Mouse (Mus musculus) adrenal gland, postnatal 10 days (tissue): Measurements from ENCODE around the gene Arhgap45. TPM values are rescaled to one million over a fixed set of nuclear protein-coding genes. Genes with fewer than 3 reads are reported as not detected.

ENCODE experiments used
- total RNA-seq, 2 experiments: library from RNA; stranded (reverse); gene quantifications; 2 replicates each; pipeline ENCODE4 v1.2.3; 2021

The Arhgap45 gene
- total RNA-seq, 2 experiments from 2014 or later, result 11.9 to 12.7 TPM

Other genes starting within 250 kb of the Arhgap45 start
- 10 to 100 TPM; 50.8 to 55.1 TPM for gene Rnf126, start 249.7 kb upstream of the Arhgap45 start, total RNA-seq
- 1 to 10 TPM; 5.5 to 5.7 TPM for gene Fstl3, start 239.4 kb upstream of the Arhgap45 start, total RNA-seq
- gene Prss57, start 225.7 kb upstream of the Arhgap45 start, total RNA-seq, result under 1 TPM; 0.09 to 0.21 TPM
- gene Palm, start 223.1 kb upstream of the Arhgap45 start, total RNA-seq, result 10 to 100 TPM; 69.6 to 80.2 TPM
- gene Misp, start 195.7 kb upstream of the Arhgap45 start, total RNA-seq, result under 1 TPM in 1 of 2 experiments, not detected in 1; 0.27 TPM
- gene Ptbp1, start 162.2 kb upstream of the Arhgap45 start, total RNA-seq, result 100 to 1,000 TPM; 267 to 270 TPM
- 1 to 10 TPM; 1.5 to 2.8 TPM for gene Prtn3, start 142.2 kb upstream of the Arhgap45 start, total RNA-seq
- 1 to 10 TPM; 3.4 to 4.3 TPM for gene Plppr3, start 142.0 kb upstream of the Arhgap45 start, total RNA-seq
- 1 to 10 TPM; 2.1 to 2.3 TPM for gene Elane, start 130.4 kb upstream of the Arhgap45 start, total RNA-seq
- gene Cfd, start 125.8 kb upstream of the Arhgap45 start, total RNA-seq, result 100 to 1,000 TPM; 316 to 348 TPM
- 10 to 100 TPM; 48.1 to 50.8 TPM for gene Med16, start 107.7 kb upstream of the Arhgap45 start, total RNA-seq
- gene Gm26602, start 105.8 kb upstream of the Arhgap45 start, total RNA-seq, result not detected
- gene Kiss1r, start 99.7 kb upstream of the Arhgap45 start, total RNA-seq, result 1 to 10 TPM in 1 of 2 experiments, under 1 TPM in 1; 0.69 to 1.8 TPM
- gene R3hdm4, start 95.4 kb upstream of the Arhgap45 start, total RNA-seq, result 10 to 100 TPM; 78.9 to 93.6 TPM
- gene Arid3a, start 89.6 kb upstream of the Arhgap45 start, total RNA-seq, result 1 to 10 TPM; 6.3 to 8.1 TPM
- 10 to 100 TPM; 32.4 to 34.9 TPM for gene Wdr18, start 56.5 kb upstream of the Arhgap45 start, total RNA-seq
- under 1 TPM; 0.27 to 0.36 TPM for gene Grin3b, start 45.9 kb upstream of the Arhgap45 start, total RNA-seq
- 100 to 1,000 TPM; 143 to 146 TPM for gene Tmem259, start 32.3 kb upstream of the Arhgap45 start, total RNA-seq
- 10 to 100 TPM; 46.8 to 57.8 TPM for gene Cnn2, start 28.1 kb upstream of the Arhgap45 start, total RNA-seq
- gene Abca7, start 20.2 kb upstream of the Arhgap45 start, total RNA-seq, result 10 to 100 TPM; 16.0 to 19.8 TPM
- 100 to 1,000 TPM in 1 of 2 experiments, 10 to 100 TPM in 1; 96.5 to 102 TPM for gene Polr2e, start 23.1 kb downstream of the Arhgap45 start, total RNA-seq
- gene Gpx4, start 30.5 kb downstream of the Arhgap45 start, total RNA-seq, result 1,000 to 10,000 TPM; 1,132 to 1,146 TPM
- 10 to 100 TPM; 37.5 to 55.7 TPM for gene Sbno2, start 88.9 kb downstream of the Arhgap45 start, total RNA-seq
- 100 to 1,000 TPM; 133 to 151 TPM for gene Stk11, start 99.2 kb downstream of the Arhgap45 start, total RNA-seq
- 100 to 1,000 TPM; 982 to 996 TPM for gene Atp5d, start 122.0 kb downstream of the Arhgap45 start, total RNA-seq
- 10 to 100 TPM; 41.6 to 65.6 TPM for gene Cbarp, start 124.2 kb downstream of the Arhgap45 start, total RNA-seq
- 100 to 1,000 TPM; 106 to 127 TPM for gene Midn, start 131.6 kb downstream of the Arhgap45 start, total RNA-seq
- gene Cirbp, start 149.3 kb downstream of the Arhgap45 start, total RNA-seq, result 100 to 1,000 TPM; 102 to 168 TPM
- gene 1600002K03Rik, start 156.3 kb downstream of the Arhgap45 start, total RNA-seq, result 1 to 10 TPM; 6.4 to 7.7 TPM
- 1 to 10 TPM; 3.3 to 4.5 TPM for gene Efna2, start 162.8 kb downstream of the Arhgap45 start, total RNA-seq
- 10 to 100 TPM; 26.5 to 39.2 TPM for gene Mum1, start 209.8 kb downstream of the Arhgap45 start, total RNA-seq
- gene Ndufs7, start 232.5 kb downstream of the Arhgap45 start, total RNA-seq, result 100 to 1,000 TPM; 470 to 572 TPM
- gene Gamt, start 244.4 kb downstream of the Arhgap45 start, total RNA-seq, result 100 to 1,000 TPM; 164 to 167 TPM
- gene Dazap1, start 244.8 kb downstream of the Arhgap45 start, total RNA-seq, result 100 to 1,000 TPM in 1 of 2 experiments, 10 to 100 TPM in 1; 93.6 to 121 TPM